Mouse (Mus musculus) MEL (cell line): ENCODE results near the gene Oit1.

Source experiments
- MAX ChIP-seq: IDR thresholded peaks from 2 replicates; pipeline ENCODE4 v1.6.1; 2011; ENCODE audit warnings: low read length, improper control_type of control experiment
- TCF12 ChIP-seq: IDR thresholded peaks from 2 replicates; pipeline ENCODE4 v1.6.1; 2014; ENCODE audit warnings: low read depth, mild to moderate bottlenecking, inconsistent platforms, low read length, improper control_type of control experiment, moderate library complexity

DNA sequence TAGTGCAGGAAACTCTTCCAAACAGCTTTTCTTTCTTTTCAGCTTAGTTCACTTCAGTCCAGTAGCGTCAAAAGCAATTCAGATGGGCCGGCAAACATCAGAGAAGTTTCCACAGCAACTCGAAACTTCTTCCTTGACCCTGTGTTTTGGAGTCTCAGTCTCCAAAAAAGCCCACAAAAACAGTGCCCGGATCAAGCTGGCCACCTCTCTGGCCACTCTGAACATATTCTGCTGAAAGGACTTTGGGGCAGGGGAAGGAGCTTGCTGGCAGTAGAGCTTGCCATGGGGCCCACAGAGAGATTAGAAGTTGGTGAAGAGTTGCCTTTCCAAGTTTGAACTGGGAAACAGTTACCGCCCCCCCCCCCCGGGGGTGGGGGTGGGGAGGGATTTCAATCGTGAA lies 64.7 kb downstream of the Oit1 start:
- no peak for TF ChIP-seq TCF12
- no peak for TF ChIP-seq MAX
